Mouse (Mus musculus) A20 (cell line): ENCODE results near the gene Rdh16f1.
"Not testable (repeated sequence)": the region's sequence is repeated elsewhere in the genome, so short reads cannot be mapped to it uniquely, and the experiment has no call there.

Source experiments
- DNase-seq: peaks from one replicate; pipeline ENCODE4 v3.0.0-alpha.2; 2011; ENCODE audit warnings: low read depth, low spot score

Gene Rdh16f1

GRCm38 (mm10) chr10:127829121-127829520, 69.5 kb downstream of the Rdh16f1 start:
- DNase-seq: no peak

- not testable (repeated sequence) for DNase-seq
Observed at GRCm38 (mm10) chr10:127834186-127834585, 74.6 kb downstream of the Rdh16f1 start.

- DNase-seq: no peak
Observed at GRCm38 (mm10) chr10:127835292-127835691, 75.7 kb downstream of the Rdh16f1 start.

- DNase-seq: not testable (repeated sequence)
Observed at GRCm38 (mm10) chr10:127837793-127838192, 78.2 kb downstream of the Rdh16f1 start.

- no peak for DNase-seq
Observed at GRCm38 (mm10) chr10:127838539-127838938, 79.0 kb downstream of the Rdh16f1 start.

- DNase-seq: no peak
Observed at GRCm38 (mm10) chr10:127840776-127841175, 81.2 kb downstream of the Rdh16f1 start.
